Mouse (Mus musculus) testis, postnatal 14 days (tissue): Measurements from ENCODE around the gene Paqr9.

Source experiments
- DNase-seq: peaks from one replicate; pipeline ENCODE4 v3.0.0; 2021; ENCODE audit warnings: low spot score

The Paqr9 gene

DNA sequence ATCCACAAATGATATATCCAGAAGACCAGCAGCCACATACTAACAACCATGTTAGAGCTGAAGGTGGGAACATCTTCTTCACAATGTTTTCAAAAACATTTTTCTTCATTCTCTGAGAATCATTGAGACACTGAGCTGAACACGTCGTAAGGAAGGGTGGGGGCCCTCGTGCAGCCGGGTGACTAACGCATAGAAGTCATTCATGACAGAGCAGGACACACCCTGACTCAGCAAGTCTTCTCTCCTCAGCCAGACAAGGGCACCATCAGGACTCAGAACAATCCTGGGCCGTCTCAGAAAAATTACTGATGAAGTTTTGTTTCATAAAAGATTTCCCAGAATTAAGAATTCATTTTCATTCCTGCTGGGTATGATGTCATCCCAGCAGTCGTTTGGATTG is 12.8 kb upstream of the Paqr9 start:
- no peak for DNase-seq

DNA sequence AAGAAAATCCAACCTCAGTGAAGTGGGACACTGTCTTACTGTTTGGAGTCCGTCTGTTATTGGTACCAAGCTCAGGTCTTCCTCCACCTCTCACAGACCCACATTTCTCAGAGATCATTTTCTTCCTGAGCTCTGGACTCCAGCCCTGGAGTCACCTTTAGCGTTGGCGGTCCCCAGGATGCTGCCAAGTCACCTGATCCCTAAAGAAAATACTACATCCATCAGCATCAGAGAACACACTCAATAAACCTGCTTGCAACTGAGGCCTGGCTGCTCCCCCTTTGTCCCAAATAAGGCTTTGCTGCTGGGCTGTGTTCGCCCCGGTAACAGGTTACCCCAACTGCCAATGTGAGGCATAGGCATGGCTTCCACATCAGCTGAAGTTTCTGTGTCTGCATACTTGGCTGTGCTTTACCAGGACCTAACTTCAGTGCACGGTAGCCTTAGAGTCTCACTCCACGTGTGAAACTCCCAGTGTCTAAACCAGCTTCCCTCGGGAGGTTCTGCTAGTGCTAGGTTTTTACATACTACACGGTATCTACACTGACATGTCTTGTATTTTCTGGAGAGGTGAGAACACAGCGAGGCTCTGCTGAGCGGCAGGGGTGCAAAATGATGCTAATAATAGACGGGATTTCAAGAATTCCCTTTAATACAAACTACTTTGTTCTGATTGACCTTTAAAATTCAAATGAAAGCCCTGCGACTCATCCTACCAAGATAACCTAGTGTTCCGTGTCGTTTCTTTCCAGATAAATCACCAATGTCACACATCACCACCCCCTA is 9.6 kb upstream of the Paqr9 start:
- no peak for DNase-seq

GRCm38 (mm10) chr9:95550856-95551774 is 8.3 kb upstream of the Paqr9 start:
- peak; percentile 58 for DNase-seq

- no peak for DNase-seq
Measured at GRCm38 (mm10) chr9:95552175-95552705, 7.2 kb upstream of the Paqr9 start.

DNA sequence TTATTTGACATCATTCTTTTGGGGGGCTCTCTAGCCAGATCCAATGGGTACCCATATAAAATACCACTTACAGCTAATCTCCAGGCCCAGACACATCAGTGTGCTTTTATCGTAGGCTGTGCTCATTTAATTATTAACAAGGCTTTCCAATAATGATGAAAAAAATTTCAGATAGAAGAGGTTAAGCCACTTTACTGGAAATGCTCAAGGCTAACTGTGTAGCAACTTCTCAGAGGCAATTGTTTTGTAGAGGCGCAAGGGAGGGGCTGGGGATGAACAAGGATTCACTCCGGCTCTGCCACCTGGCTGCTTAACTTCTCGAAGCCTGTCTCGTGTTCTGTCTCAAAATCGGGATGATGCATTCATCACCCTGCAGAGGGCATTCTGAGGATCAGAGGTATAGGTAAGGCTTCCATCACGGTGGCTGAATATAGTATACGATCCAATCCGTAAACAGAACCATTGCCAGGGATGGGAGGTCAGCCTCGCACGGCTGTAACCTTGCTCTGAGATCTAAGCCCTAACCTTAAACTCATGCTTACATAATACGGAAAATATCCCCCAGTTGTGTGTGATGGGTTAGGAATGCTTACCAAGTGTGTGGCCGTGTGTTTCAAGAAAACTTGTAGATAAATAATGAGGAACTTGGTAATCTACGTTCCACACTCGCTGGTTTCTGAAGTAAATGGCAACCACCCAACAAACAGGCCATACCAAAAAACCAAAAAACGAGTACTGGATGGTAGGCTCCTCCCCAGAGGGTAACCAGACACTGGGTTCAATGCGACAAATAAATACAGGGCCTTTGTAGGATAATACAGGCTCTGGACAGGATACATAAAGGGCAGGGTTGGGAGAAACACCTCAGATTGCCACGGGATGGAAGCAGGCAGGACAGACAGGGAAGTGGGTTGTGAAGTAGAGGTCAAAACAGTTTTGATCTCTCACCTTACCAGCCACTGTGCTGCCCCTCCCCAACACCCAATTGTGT is 4.9 kb upstream of the Paqr9 start:
- DNase-seq = no peak

- DNase-seq = no peak
Measured at GRCm38 (mm10) chr9:95555233-95555740, 4.2 kb upstream of the Paqr9 start.

- DNase-seq = no peak
Measured at GRCm38 (mm10) chr9:95556067-95556512, 3.4 kb upstream of the Paqr9 start.

GRCm38 (mm10) chr9:95557722-95558121 is 1.7 kb upstream of the Paqr9 start:
- DNase-seq = no peak

GRCm38 (mm10) chr9:95558726-95559058 is 765 bp upstream of the Paqr9 start:
- DNase-seq = no peak

DNA sequence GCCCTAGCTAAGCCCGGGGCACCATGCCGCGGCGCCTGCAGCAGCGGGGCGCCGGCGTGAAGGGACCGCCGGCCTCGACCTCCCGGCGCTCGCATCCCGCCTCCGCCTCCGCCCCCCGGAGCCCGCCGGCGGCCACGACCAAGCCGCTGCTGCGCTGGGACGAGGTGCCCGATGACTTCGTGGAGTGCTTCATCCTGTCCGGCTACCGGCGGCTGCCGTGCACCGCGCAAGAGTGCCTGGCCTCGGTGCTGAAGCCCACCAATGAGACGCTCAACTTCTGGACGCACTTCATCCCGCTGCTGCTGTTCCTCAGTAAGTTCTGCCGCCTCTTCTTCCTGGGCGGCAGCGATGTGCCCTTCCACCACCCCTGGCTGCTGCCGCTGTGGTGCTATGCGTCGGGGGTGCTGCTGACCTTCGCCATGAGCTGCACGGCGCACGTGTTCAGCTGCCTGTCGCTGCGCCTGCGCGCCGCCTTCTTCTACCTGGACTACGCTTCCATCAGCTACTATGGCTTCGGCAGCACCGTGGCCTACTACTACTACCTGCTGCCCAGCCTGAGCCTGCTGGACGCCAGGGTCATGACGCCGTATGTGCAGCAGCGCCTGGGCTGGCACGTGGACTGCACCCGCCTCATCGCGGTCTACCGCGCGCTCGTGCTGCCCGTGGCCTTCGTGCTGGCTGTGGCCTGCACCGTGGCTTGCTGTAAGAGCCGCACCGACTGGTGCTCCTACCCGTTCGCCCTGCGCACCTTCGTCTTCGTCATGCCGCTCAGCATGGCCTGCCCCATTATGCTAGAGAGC is 679 bp downstream of the Paqr9 start:
- peak; percentile 58 for DNase-seq

GRCm38 (mm10) chr9:95564047-95564446 is 4.6 kb downstream of the Paqr9 start:
- DNase-seq = no peak

DNA sequence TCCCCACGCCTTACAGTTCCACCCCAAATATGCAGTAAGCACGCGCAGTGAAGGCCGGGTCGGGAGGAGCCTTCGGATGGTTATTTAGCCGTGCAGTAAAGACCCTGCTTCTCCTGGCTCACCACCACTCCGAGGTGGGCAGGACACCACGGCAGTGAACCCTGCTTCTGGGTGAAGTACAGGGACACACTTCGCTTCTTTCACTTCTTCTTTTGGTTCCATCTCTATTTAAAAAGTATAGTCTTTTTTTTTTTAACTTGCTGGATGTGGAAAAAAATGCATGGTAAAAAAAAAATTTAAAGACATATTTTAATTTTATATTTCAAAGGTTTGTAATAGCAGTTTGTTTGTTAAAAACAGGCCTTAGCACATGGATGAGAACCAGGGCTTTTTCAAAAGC is 6.9 kb downstream of the Paqr9 start:
- no peak for DNase-seq

GRCm38 (mm10) chr9:95566931-95567330 is 7.5 kb downstream of the Paqr9 start:
- no peak for DNase-seq

DNA sequence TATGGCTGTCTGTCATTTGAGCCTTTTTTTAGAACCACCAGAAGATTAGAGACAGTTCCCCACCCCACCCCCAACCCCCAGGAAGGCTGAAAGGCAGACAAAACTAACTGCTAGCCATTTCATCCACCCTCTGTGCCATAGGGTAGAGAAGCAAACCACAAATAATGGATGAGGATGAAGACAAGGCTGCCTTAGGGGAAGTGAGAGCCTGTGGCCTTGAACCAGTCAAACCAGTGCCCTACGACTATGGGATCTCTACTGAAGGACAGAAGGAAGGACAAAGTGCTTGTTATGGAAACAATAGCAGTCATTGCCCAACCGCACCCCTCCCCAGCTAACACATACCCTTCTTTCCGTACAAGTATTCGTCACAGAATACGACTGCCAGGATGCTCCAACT is 9.8 kb downstream of the Paqr9 start:
- DNase-seq = no peak

DNA sequence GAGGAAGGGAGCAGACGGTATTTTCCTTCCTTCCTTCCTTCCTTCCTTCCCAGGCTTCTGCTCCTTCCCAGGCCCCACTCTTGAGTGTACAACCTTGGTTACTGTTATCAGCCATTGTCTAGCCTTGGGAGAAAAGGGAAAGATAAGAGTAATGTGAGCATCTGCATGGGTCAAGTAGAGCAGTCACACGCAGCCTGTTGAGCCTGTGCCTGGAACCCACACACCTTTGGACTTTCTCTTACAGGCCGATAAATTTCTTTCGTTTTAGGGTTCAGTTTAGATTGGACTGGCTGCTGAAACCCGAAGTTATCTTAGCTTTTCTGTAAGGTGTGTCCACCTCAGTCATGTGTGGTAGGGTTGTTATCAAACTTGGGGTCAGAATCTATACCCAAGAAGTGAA is 10.5 kb downstream of the Paqr9 start:
- DNase-seq = no peak

DNA sequence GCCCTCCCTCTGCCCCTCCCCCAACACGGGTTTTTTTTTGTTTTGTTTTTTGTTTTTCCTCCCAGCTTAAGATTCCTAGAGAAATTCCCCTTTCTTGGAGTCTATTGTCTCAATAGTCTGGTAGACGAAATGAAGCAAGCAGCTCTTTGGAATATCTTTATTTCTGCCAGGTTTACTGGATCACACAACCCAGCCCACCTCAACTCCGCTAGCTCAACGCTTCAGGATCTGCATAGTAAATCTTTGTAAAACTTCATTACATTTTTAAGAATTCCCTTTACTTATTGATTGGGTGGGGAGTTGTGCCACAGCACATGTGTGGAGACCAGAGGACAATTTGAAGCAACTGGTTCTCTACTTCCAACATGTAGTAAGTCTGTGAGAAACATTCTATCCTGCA is 11.1 kb downstream of the Paqr9 start:
- DNase-seq = no peak

- no peak for DNase-seq
Measured at GRCm38 (mm10) chr9:95571494-95571893, 12.0 kb downstream of the Paqr9 start.

DNA sequence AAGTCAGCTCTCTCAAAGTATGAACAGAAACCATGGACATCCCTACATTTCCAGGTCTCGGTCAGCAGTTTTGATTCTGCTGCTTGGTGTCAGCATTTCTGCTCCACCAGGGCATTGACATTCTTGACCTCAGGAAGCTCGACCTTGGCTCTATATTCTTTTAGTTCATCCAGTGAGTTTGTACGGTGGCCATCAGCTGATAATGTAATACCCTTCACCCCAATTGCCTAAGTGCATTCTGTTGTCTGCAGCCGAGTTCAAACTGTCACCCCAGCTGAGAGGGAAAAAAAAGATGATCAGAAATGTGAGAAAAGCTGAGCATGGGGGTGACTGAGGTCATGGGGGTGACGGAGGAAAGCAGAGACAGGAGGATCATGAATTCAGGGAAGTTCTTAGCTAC is 13.1 kb downstream of the Paqr9 start:
- no peak for DNase-seq

- no peak for DNase-seq
Measured at GRCm38 (mm10) chr9:95574116-95574515, 14.7 kb downstream of the Paqr9 start.

- DNase-seq = no peak
Measured at GRCm38 (mm10) chr9:95577502-95577901, 18.0 kb downstream of the Paqr9 start.
